Mouse (Mus musculus): Measurements from ENCODE around the gene 4930447F04Rik. TPM values are rescaled to one million over a fixed set of nuclear protein-coding genes. Genes with fewer than 3 reads are reported as not detected.

Gene 4930447F04Rik
- not detected in 2 replicates for polyA plus RNA-seq (2014; fragmentation: Nextera tagmentation; extraction: Ambion mirVana)

GRCm38 (mm10) chrX:66304124-66304523 lies at the start of gene 4930447F04Rik:
4930447F04Rik (minus strand) TSS chrX:66304224.
- Histone ChIP-seq H3K4me1 (ENCODE audit: control insufficient read depth, insufficient read depth, low read length) (no peaks in the 10 kb centered on the region), H3K27me3 (ENCODE audit: control insufficient read depth, insufficient read depth, low read length) (no peaks in the 10 kb centered on the region), H3K9me3 (replicated peaks; ENCODE audit: control insufficient read depth, low read length) (no peaks in the 10 kb centered on the region), H3K27ac (ENCODE audit: low read depth, low read length) (no peak within 1 kb of the TSS), H3K4me3 (ENCODE audit: low read depth, low read length) (no peak within 1 kb of the TSS), H3K36me3 (ENCODE audit: control insufficient read depth, insufficient read depth, low read length) (no peaks in the 10 kb centered on the region), H3K4me2 (no peak within 1 kb of the TSS), H3K9ac (ENCODE audit: low read depth, low read length) (no peak within 1 kb of the TSS)
- no peak for ATAC-seq (replicated peaks; ENCODE audit: insufficient number of reproducible peaks, low FRiP score, low TSS enrichment)
- WGBS (ENCODE audit: insufficient replicate concordance): 86% methylated on average over 1 of the region's 1 CpGs

All from heart, embryonic 11.5 days (tissue).